Mouse (Mus musculus) CH12.LX (cell line): Measurements from ENCODE around the gene Gpr55. TPM values are rescaled to one million over a fixed set of nuclear protein-coding genes. Genes with fewer than 3 reads are reported as not detected.

Experiments
- DNase-seq: peaks from one replicate; pipeline ENCODE4 v3.0.0-alpha.2; 2013; ENCODE audit errors: extremely low read depth
- H3K27ac ChIP-seq: 2 replicates; pipeline ENCODE4 v1.5.1; 2012; ENCODE audit warnings: low read depth, mild to moderate bottlenecking, control low read depth, moderate library complexity; ENCODE audit not compliant: insufficient read depth
- H3K27me3 ChIP-seq: replicated peaks from 2 replicates; pipeline ENCODE3; 2012; ENCODE audit warnings: inconsistent platforms
- H3K36me3 ChIP-seq, 2 experiments: replicated peaks in 1 of 2; 2 replicates each; pipeline versions ENCODE3 to v1.6.1; 2012; ENCODE audit warnings: inconsistent platforms in 1 of 2, low read length in 1 of 2, mild to moderate bottlenecking in 1 of 2, mixed read lengths in 1 of 2, moderate library complexity in 1 of 2; ENCODE audit not compliant: control insufficient read depth in 1 of 2, insufficient read depth in 1 of 2
- H3K4me1 ChIP-seq, 2 experiments: 2 replicates each; pipeline ENCODE4 v1.6.1; 2012; ENCODE audit warnings: inconsistent platforms in 1 of 2, moderate library complexity in 1 of 2; ENCODE audit not compliant: insufficient read depth in 2 of 2, control insufficient read depth in 1 of 2
- H3K4me2 ChIP-seq: 2 replicates; pipeline ENCODE4 v1.6.1; 2012; ENCODE audit warnings: low read depth, mild to moderate bottlenecking, control low read depth; ENCODE audit not compliant: poor library complexity, insufficient read depth, severe bottlenecking
- H3K4me3 ChIP-seq, 3 experiments: fragments of 150-350 bp in 1 of 3; sonication (generic) in 1 of 3; replicated peaks in 1 of 3; 2 replicates each; pipeline versions ENCODE3 to v1.5.1; 2011 to 2012; ENCODE audit warnings: low read depth in 2 of 3, low read length in 2 of 3, mild to moderate bottlenecking in 2 of 3, moderate library complexity in 2 of 3, control low read depth in 1 of 3, improper control_type of control experiment in 1 of 3, inconsistent platforms in 1 of 3, mixed read lengths in 1 of 3; ENCODE audit not compliant: poor library complexity in 1 of 3
- H3K79me2 ChIP-seq: replicated peaks from 2 replicates; pipeline ENCODE4 v1.6.1; 2012; ENCODE audit warnings: mild to moderate bottlenecking, moderate library complexity; ENCODE audit not compliant: control insufficient read depth, poor library complexity, insufficient read depth, severe bottlenecking; ENCODE audit errors: extremely low read depth
- H3K9ac ChIP-seq: 2 replicates; pipeline ENCODE4 v1.6.1; 2012; ENCODE audit warnings: low read depth, mild to moderate bottlenecking, control low read depth, moderate library complexity; ENCODE audit not compliant: insufficient read depth
- H3K9me3 ChIP-seq: replicated peaks from 2 replicates; pipeline ENCODE3; 2012; ENCODE audit warnings: low read length, inconsistent platforms, mixed read lengths
- CHD2 ChIP-seq: IDR thresholded peaks from 2 replicates; pipeline ENCODE4 v1.6.1; 2011; ENCODE audit warnings: low read length, improper control_type of control experiment
- CTCF ChIP-seq, 2 experiments: IDR thresholded peaks in 1 of 2; conservative IDR thresholded peaks in 1 of 2; 2 replicates each; pipeline ENCODE4 v1.5.1; 2011 to 2012; ENCODE audit warnings: low read depth in 2 of 2, low read length in 2 of 2, improper control_type of control experiment in 1 of 2, inconsistent platforms in 1 of 2, mild to moderate bottlenecking in 1 of 2, moderate library complexity in 1 of 2
- E2F4 ChIP-seq: IDR thresholded peaks from 2 replicates; pipeline ENCODE4 v1.6.1; 2011; ENCODE audit warnings: low read depth, low read length, improper control_type of control experiment; ENCODE audit not compliant: insufficient replicate concordance
- ETS1 ChIP-seq: conservative IDR thresholded peaks from 2 replicates; pipeline ENCODE4 v1.6.1; 2012; ENCODE audit warnings: low read depth, mild to moderate bottlenecking, inconsistent platforms, low read length, improper control_type of control experiment, moderate library complexity
- HCFC1 ChIP-seq: IDR thresholded peaks from 2 replicates; pipeline ENCODE4 v1.6.1; 2012; ENCODE audit warnings: low read depth, mild to moderate bottlenecking, inconsistent platforms, low read length, improper control_type of control experiment
- IRF4 ChIP-seq: IDR thresholded peaks from 2 replicates; pipeline ENCODE4 v1.6.1; 2014; ENCODE audit warnings: low read depth, mild to moderate bottlenecking, inconsistent platforms, low read length, improper control_type of control experiment
- JUN ChIP-seq: IDR thresholded peaks from 2 replicates; pipeline ENCODE4 v1.6.1; 2011; ENCODE audit warnings: low read depth, mild to moderate bottlenecking, low read length, improper control_type of control experiment, moderate library complexity; ENCODE audit not compliant: insufficient read depth
- JUND ChIP-seq: conservative IDR thresholded peaks from 2 replicates; pipeline ENCODE4 v1.6.1; 2011; ENCODE audit warnings: low read depth, low read length, improper control_type of control experiment
- KAT2A ChIP-seq: IDR thresholded peaks from 2 replicates; pipeline ENCODE4 v1.6.1; 2012; ENCODE audit warnings: low read length, improper control_type of control experiment, inconsistent platforms; ENCODE audit not compliant: insufficient replicate concordance
- MAX ChIP-seq: IDR thresholded peaks from 2 replicates; pipeline ENCODE4 v1.6.1; 2011; ENCODE audit warnings: low read length, improper control_type of control experiment
- MAZ ChIP-seq: IDR thresholded peaks from 2 replicates; pipeline ENCODE4 v1.6.1; 2012; ENCODE audit warnings: low read depth, mild to moderate bottlenecking, inconsistent platforms, low read length, improper control_type of control experiment, moderate library complexity
- MEF2A ChIP-seq: IDR thresholded peaks from 2 replicates; pipeline ENCODE4 v1.6.1; 2014; ENCODE audit warnings: low read depth, mild to moderate bottlenecking, inconsistent platforms, low read length, improper control_type of control experiment, borderline replicate concordance
- MYC ChIP-seq: IDR thresholded peaks from 2 replicates; pipeline ENCODE4 v1.6.1; 2011; ENCODE audit warnings: low read depth, mild to moderate bottlenecking, improper control_type of control experiment, low read length
- PAX5 ChIP-seq: IDR thresholded peaks from 2 replicates; pipeline ENCODE4 v1.6.1; 2012; ENCODE audit warnings: low read length, inconsistent platforms, mixed read lengths
- POLR2A ChIP-seq: IDR thresholded peaks from 2 replicates; pipeline ENCODE4 v1.6.1; 2011; ENCODE audit warnings: low read depth, mild to moderate bottlenecking, improper control_type of control experiment, low read length
- RAD21 ChIP-seq: IDR thresholded peaks from 2 replicates; pipeline ENCODE4 v1.6.1; 2011; ENCODE audit warnings: low read depth, mild to moderate bottlenecking, low read length, improper control_type of control experiment, moderate library complexity
- RCOR1 ChIP-seq: conservative IDR thresholded peaks from 2 replicates; pipeline ENCODE4 v1.6.1; 2012; ENCODE audit warnings: low read depth, mild to moderate bottlenecking, inconsistent platforms, low read length, improper control_type of control experiment
- SIN3A ChIP-seq: IDR thresholded peaks from 2 replicates; pipeline ENCODE4 v1.6.1; 2012; ENCODE audit warnings: low read length, improper control_type of control experiment, inconsistent platforms
- SMC3 ChIP-seq: IDR thresholded peaks from 2 replicates; pipeline ENCODE4 v1.6.1; 2011; ENCODE audit warnings: low read depth, low read length, improper control_type of control experiment
- UBTF ChIP-seq: IDR thresholded peaks from 2 replicates; pipeline ENCODE4 v1.6.1; 2012; ENCODE audit warnings: low read depth, mild to moderate bottlenecking, inconsistent platforms, low read length, improper control_type of control experiment, moderate library complexity
- ZMIZ1 ChIP-seq: IDR thresholded peaks from 2 replicates; pipeline ENCODE4 v1.6.1; 2012; ENCODE audit warnings: low read depth, mild to moderate bottlenecking, inconsistent platforms, low read length, improper control_type of control experiment
- ZNF384 ChIP-seq: IDR thresholded peaks from 2 replicates; pipeline ENCODE4 v1.6.1; 2012; ENCODE audit warnings: low read depth, low read length, improper control_type of control experiment, inconsistent platforms
- dilution Hi-C: fragments of 300-500 bp; cut with MboI; formaldehyde crosslinking; loops from 2 replicates; pipeline ENCODE4 v1.14.3; 2020; ENCODE audit warnings: low sequenced_read_pairs; ENCODE audit not compliant: extremely low pct_unique_long_range_greater_than_20kb, extremely low pct_ligation_motif_present
- in situ Hi-C: fragments of 300-500 bp; cut with MboI; formaldehyde crosslinking; loops from 3 replicates; pipeline ENCODE4 v1.14.3; 2019; ENCODE audit warnings: low sequenced_read_pairs, low pct_ligation_motif_present, low pct_unique_long_range_greater_than_20kb, mixed read lengths
- polyA plus RNA-seq: library from polyadenylated mRNA; unstranded; fragments of >175 nt; gene quantifications from 2 replicates; pipeline ENCODE4 v1.2.1, GENCODE M21; 2012; ENCODE audit warnings: low read depth; ENCODE audit not compliant: insufficient read length
- total RNA-seq, 2 experiments: library from RNA; depleted of rRNA; stranded (reverse); fragments of 300-350 nt in 1 of 2; fragments of >200 nt in 1 of 2; gene quantifications; 2 replicates each; pipeline ENCODE4 v1.2.3; 2012 to 2014

The Gpr55 gene
- total and polyA plus RNA-seq, 3 experiments: 16.4 to 24.3 (median 17.3) TPM

GRCm38 (mm10) chr1:85929406-85929805, 31.4 kb downstream of the Gpr55 start:
- Histone ChIP-seq H3K9ac (no peak overlapping the region), H3K4me3 (no peak overlapping the region), H3K36me3 (peaks cover 0 to 7% of the 10 kb centered on the region in 2 experiments), H3K79me2 (no peaks in the 10 kb centered on the region), H3K9me3 (no peaks in the 10 kb centered on the region), H3K4me1 (peaks cover 6 to 44% of the 10 kb centered on the region in 2 experiments; a peak in 3 of 4 replicates), H3K27ac (no peak overlapping the region), H3K27me3 (no peaks in the 10 kb centered on the region), H3K4me2 (no peak overlapping the region)
- in situ Hi-C loops (no loop called here), dilution Hi-C loops (no loop called here)
- no peak for DNase-seq
- TF ChIP-seq ZNF384 (no peak), MYC (no peak), E2F4 (no peak), RAD21 (no peak), KAT2A (no peak), ZMIZ1 (no peak), CTCF (conservative IDR thresholded peaks at IDR 0.05 in 1 of 2, IDR thresholded peaks at IDR 0.05 in 1 of 2; ENCODE audit: low read depth in 2 of 2, low read length in 2 of 2) (no peak)

GRCm38 (mm10) chr1:85928688-85929065, 32.1 kb downstream of the Gpr55 start:
- Histone ChIP-seq H3K79me2 (no peaks in the 10 kb centered on the region), H3K4me2 (no peak overlapping the region), H3K27me3 (no peaks in the 10 kb centered on the region), H3K4me3 (no peak overlapping the region), H3K36me3 (peaks cover 0 to 2% of the 10 kb centered on the region in 2 experiments), H3K9ac (no peak overlapping the region), H3K27ac (no peak overlapping the region), H3K4me1 (peaks cover 2 to 37% of the 10 kb centered on the region in 2 experiments; a peak in 3 of 4 replicates), H3K9me3 (no peaks in the 10 kb centered on the region)
- DNase-seq: peak; percentile 23
- dilution Hi-C loops (no loop called here), in situ Hi-C loops (no loop called here)
- TF ChIP-seq MAZ (no peak), MAX (no peak), UBTF (no peak), HCFC1 (no peak), MEF2A (no peak), CHD2 (no peak), RCOR1 (no peak), ETS1 (no peak), IRF4 (no peak), PAX5 (no peak), POLR2A (no peak), RAD21 (no peak), KAT2A (no peak), JUN (no peak), MYC (no peak), ZMIZ1 (no peak), JUND (no peak), SMC3 (no peak), SIN3A (no peak), CTCF (conservative IDR thresholded peaks at IDR 0.05 in 1 of 2, IDR thresholded peaks at IDR 0.05 in 1 of 2; ENCODE audit: low read depth in 2 of 2, low read length in 2 of 2) (no peak)
